Mouse (Mus musculus): ENCODE data around the gene Rsrc1. TPM values are rescaled to one million over a fixed set of nuclear protein-coding genes. Genes with fewer than 3 reads are reported as not detected.

The Rsrc1 gene
- polyA plus RNA-seq, 1 experiment from 2014 or later: 27.0 TPM

DNA sequence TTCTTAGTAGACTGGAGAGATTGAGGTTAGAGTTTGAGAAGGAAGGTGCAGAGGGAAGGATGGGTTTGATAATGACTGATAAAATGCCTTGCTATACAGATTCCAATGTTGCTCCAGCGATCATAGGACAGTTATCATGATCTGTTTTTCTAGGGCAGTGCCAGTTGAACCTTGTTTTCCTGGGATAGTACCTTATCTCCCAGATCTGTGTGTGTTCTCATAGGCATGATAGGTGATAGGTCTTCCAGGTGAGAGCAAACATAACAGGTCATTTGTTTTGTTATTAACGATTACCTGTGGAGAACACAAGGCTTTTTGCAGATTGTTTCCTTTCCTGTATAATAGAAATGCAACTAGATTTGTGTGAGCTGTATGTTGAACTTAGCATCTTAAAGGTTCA, 94.3 kb downstream of the Rsrc1 start:
- H3K9me3 ChIP-seq (ENCODE audit: control insufficient read depth, low read length): peaks cover 5% of the 10 kb centered on the region
- 91% methylated on average over 2 of the region's 2 CpGs for WGBS
- H3K4me3 ChIP-seq (ENCODE audit: control insufficient read depth in 1 of 2, insufficient read depth in 1 of 2, low read depth in 1 of 2, low read length in 2 of 2): no peak overlapping the region
- no peak overlapping the region for H3K27ac ChIP-seq (replicated peaks in 1 of 2; ENCODE audit: control insufficient read depth in 1 of 2, insufficient read depth in 1 of 2, low read depth in 2 of 2, low read length in 2 of 2)
- H3K36me3 ChIP-seq (ENCODE audit: control insufficient read depth, insufficient read depth, low read length): no peaks in the 10 kb centered on the region
- ATAC-seq (ENCODE audit: insufficient number of reproducible peaks, insufficient read depth, low FRiP score, low read depth): no peak
- no peaks in the 10 kb centered on the region for H3K27me3 ChIP-seq (ENCODE audit: control insufficient read depth, insufficient read depth, low read length)
- no peak overlapping the region for H3K9ac ChIP-seq (ENCODE audit: low read length)
- H3K4me2 ChIP-seq (ENCODE audit: low read length): no peak overlapping the region
- no peaks in the 10 kb centered on the region for H3K4me1 ChIP-seq (ENCODE audit: control insufficient read depth in 2 of 2, insufficient read depth in 2 of 2, low read length in 2 of 2)

DNA sequence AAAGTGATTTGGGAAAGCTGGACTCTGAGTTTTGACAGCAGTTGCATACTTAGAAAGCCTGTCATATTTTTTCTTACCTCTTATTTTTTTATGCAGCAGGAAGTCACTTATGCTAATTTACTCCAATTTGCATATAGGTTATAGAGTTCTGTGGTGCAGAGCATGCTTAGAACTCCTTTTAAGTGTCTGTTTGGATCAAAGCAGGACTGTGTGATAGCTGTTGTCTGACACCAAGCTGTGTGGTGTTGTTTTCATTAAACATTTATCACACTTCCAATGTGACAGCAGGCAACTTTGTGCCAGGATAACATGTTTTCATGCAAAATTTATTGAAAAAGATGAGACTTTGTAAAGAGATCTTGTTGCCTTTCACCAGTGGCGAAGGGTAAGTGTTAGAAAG, 103.6 kb downstream of the Rsrc1 start:
- Histone ChIP-seq H3K4me2 (ENCODE audit: low read length) (no peak overlapping the region), H3K36me3 (ENCODE audit: control insufficient read depth, insufficient read depth, low read length) (0 out of 2 replicates have a peak, but pooled peaks cover 3% of the 10 kb centered on the region), H3K4me3 (ENCODE audit: control insufficient read depth in 1 of 2, insufficient read depth in 1 of 2, low read depth in 1 of 2, low read length in 2 of 2) (no peak overlapping the region), H3K27ac (replicated peaks in 1 of 2; ENCODE audit: control insufficient read depth in 1 of 2, insufficient read depth in 1 of 2, low read depth in 2 of 2, low read length in 2 of 2) (no peak overlapping the region), H3K4me1 (ENCODE audit: control insufficient read depth in 2 of 2, insufficient read depth in 2 of 2, low read length in 2 of 2) (no peaks in the 10 kb centered on the region), H3K27me3 (ENCODE audit: control insufficient read depth, insufficient read depth, low read length) (no peaks in the 10 kb centered on the region), H3K9me3 (ENCODE audit: control insufficient read depth, low read length) (no peaks in the 10 kb centered on the region), H3K9ac (ENCODE audit: low read length) (no peak overlapping the region)
- no peak for ATAC-seq (ENCODE audit: insufficient number of reproducible peaks, insufficient read depth, low FRiP score, low read depth)
- 87% methylated on average over 1 of the region's 1 CpGs for WGBS

DNA sequence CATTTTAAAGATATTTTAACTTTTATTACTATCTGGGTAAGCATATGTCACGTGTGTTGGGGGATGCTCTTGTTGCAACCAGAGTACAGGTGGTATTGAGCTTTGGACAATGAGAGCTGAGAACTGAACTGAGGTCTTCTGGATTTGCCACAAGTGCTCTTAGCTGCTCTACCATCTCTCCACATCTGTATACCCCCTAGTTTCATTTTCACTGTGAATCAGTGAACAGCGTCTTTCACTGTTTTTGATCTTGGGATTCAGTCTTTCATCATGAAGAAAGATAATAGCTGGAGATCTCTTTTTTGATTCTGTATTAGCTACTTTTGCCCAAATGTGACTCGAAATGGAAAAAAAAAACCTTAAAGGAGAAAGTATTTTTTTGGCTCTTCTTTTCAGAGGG, 127.2 kb downstream of the Rsrc1 start:
- Histone ChIP-seq H3K9me3 (ENCODE audit: control insufficient read depth, low read length) (no peaks in the 10 kb centered on the region), H3K4me3 (ENCODE audit: control insufficient read depth in 1 of 2, insufficient read depth in 1 of 2, low read depth in 1 of 2, low read length in 2 of 2) (no peak overlapping the region), H3K4me1 (ENCODE audit: control insufficient read depth in 2 of 2, insufficient read depth in 2 of 2, low read length in 2 of 2) (no peaks in the 10 kb centered on the region), H3K9ac (ENCODE audit: low read length) (no peak overlapping the region), H3K4me2 (ENCODE audit: low read length) (no peak overlapping the region), H3K27me3 (ENCODE audit: control insufficient read depth, insufficient read depth, low read length) (no peaks in the 10 kb centered on the region), H3K27ac (replicated peaks in 1 of 2; ENCODE audit: control insufficient read depth in 1 of 2, insufficient read depth in 1 of 2, low read depth in 2 of 2, low read length in 2 of 2) (no peak overlapping the region), H3K36me3 (ENCODE audit: control insufficient read depth, insufficient read depth, low read length) (no peaks in the 10 kb centered on the region)
- ATAC-seq (ENCODE audit: insufficient number of reproducible peaks, insufficient read depth, low FRiP score, low read depth): no peak
- WGBS: 87% methylated on average over 3 of the region's 3 CpGs

GRCm38 (mm10) chr3:67116317-67116716, 135.1 kb downstream of the Rsrc1 start:
- no peaks in the 10 kb centered on the region for H3K36me3 ChIP-seq (ENCODE audit: control insufficient read depth, insufficient read depth, low read length)
- H3K9me3 ChIP-seq (ENCODE audit: control insufficient read depth, low read length): no peaks in the 10 kb centered on the region
- no peak overlapping the region for H3K9ac ChIP-seq (ENCODE audit: low read length)
- no peak overlapping the region for H3K4me3 ChIP-seq (ENCODE audit: control insufficient read depth in 1 of 2, insufficient read depth in 1 of 2, low read depth in 1 of 2, low read length in 2 of 2)
- no peak overlapping the region for H3K27ac ChIP-seq (replicated peaks in 1 of 2; ENCODE audit: control insufficient read depth in 1 of 2, insufficient read depth in 1 of 2, low read depth in 2 of 2, low read length in 2 of 2)
- peaks cover 0 to 2% of the 10 kb centered on the region in 2 experiments; a peak in 1 of 4 replicates for H3K4me1 ChIP-seq (ENCODE audit: control insufficient read depth in 2 of 2, insufficient read depth in 2 of 2, low read length in 2 of 2)
- H3K27me3 ChIP-seq (ENCODE audit: control insufficient read depth, insufficient read depth, low read length): no peaks in the 10 kb centered on the region
- ATAC-seq (ENCODE audit: insufficient number of reproducible peaks, insufficient read depth, low FRiP score, low read depth): no peak
- WGBS: 54% methylated on average over 4 of the region's 4 CpGs
- H3K4me2 ChIP-seq (ENCODE audit: low read length): no peak overlapping the region

DNA sequence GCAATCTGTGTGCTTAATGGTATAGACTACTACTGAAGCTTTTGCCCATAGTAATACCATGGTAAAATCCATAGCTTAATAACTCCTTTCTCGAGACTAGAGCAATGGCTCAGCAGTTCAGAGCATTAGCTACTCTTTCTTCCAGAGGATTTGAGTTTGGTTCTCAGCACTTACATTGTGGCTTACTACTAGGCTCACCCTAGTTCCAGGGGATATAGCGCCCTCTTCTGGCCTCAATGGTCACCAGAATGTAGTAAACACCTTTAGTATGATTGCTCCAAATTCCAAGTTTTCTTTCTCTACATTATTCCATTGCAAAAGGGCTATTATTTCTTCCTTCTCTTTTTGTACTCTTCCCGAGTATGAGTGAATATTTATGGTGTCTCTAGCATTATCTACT, 151.3 kb downstream of the Rsrc1 start:
- no peaks in the 10 kb centered on the region for H3K4me1 ChIP-seq (ENCODE audit: control insufficient read depth in 2 of 2, insufficient read depth in 2 of 2, low read length in 2 of 2)
- ATAC-seq (ENCODE audit: insufficient number of reproducible peaks, insufficient read depth, low FRiP score, low read depth): no peak
- WGBS: 72% methylated on average over 3 of the region's 3 CpGs

GRCm38 (mm10) chr3:67135749-67136375, 154.7 kb downstream of the Rsrc1 start:
- Histone ChIP-seq H3K27ac (replicated peaks in 1 of 2; ENCODE audit: control insufficient read depth in 1 of 2, insufficient read depth in 1 of 2, low read depth in 2 of 2, low read length in 2 of 2) (no peak overlapping the region), H3K9ac (ENCODE audit: low read length) (no peak overlapping the region), H3K4me3 (ENCODE audit: control insufficient read depth in 1 of 2, insufficient read depth in 1 of 2, low read depth in 1 of 2, low read length in 2 of 2) (no peak overlapping the region), H3K9me3 (ENCODE audit: control insufficient read depth, low read length) (no peaks in the 10 kb centered on the region), H3K4me1 (ENCODE audit: control insufficient read depth in 2 of 2, insufficient read depth in 2 of 2, low read length in 2 of 2) (no peaks in the 10 kb centered on the region), H3K4me2 (ENCODE audit: low read length) (no peak overlapping the region), H3K36me3 (ENCODE audit: control insufficient read depth, insufficient read depth, low read length) (no peaks in the 10 kb centered on the region), H3K27me3 (ENCODE audit: control insufficient read depth, insufficient read depth, low read length) (no peaks in the 10 kb centered on the region)
- WGBS: 65% methylated on average over 2 of the region's 2 CpGs
- ATAC-seq (ENCODE audit: insufficient number of reproducible peaks, insufficient read depth, low FRiP score, low read depth): no peak

More for the DNA sequence above, 151.3 kb downstream of the Rsrc1 start:
- Histone ChIP-seq H3K27ac (replicated peaks in 1 of 2; ENCODE audit: control insufficient read depth in 1 of 2, insufficient read depth in 1 of 2, low read depth in 2 of 2, low read length in 2 of 2) (no peak overlapping the region), H3K4me2 (ENCODE audit: low read length) (no peak overlapping the region), H3K4me3 (ENCODE audit: control insufficient read depth in 1 of 2, insufficient read depth in 1 of 2, low read depth in 1 of 2, low read length in 2 of 2) (no peak overlapping the region), H3K9ac (ENCODE audit: low read length) (no peak overlapping the region), H3K36me3 (ENCODE audit: control insufficient read depth, insufficient read depth, low read length) (no peaks in the 10 kb centered on the region), H3K9me3 (ENCODE audit: control insufficient read depth, low read length) (0 out of 2 replicates have a peak, but pooled peaks cover 4% of the 10 kb centered on the region), H3K27me3 (ENCODE audit: control insufficient read depth, insufficient read depth, low read length) (no peaks in the 10 kb centered on the region)

GRCm38 (mm10) chr3:67144952-67145351, 163.8 kb downstream of the Rsrc1 start:
- no peaks in the 10 kb centered on the region for H3K4me1 ChIP-seq (ENCODE audit: control insufficient read depth in 2 of 2, insufficient read depth in 2 of 2, low read length in 2 of 2)
- no peak for ATAC-seq (ENCODE audit: insufficient number of reproducible peaks, insufficient read depth, low FRiP score, low read depth)
- 82% methylated on average over 2 of the region's 2 CpGs for WGBS
- H3K4me3 ChIP-seq (ENCODE audit: control insufficient read depth in 1 of 2, insufficient read depth in 1 of 2, low read depth in 1 of 2, low read length in 2 of 2): no peak overlapping the region
- no peak overlapping the region for H3K9ac ChIP-seq (ENCODE audit: low read length)
- H3K27me3 ChIP-seq (ENCODE audit: control insufficient read depth, insufficient read depth, low read length): no peaks in the 10 kb centered on the region
- H3K36me3 ChIP-seq (ENCODE audit: control insufficient read depth, insufficient read depth, low read length): no peaks in the 10 kb centered on the region
- no peak overlapping the region for H3K27ac ChIP-seq (replicated peaks in 1 of 2; ENCODE audit: control insufficient read depth in 1 of 2, insufficient read depth in 1 of 2, low read depth in 2 of 2, low read length in 2 of 2)
- H3K9me3 ChIP-seq (ENCODE audit: control insufficient read depth, low read length): no peaks in the 10 kb centered on the region
- H3K4me2 ChIP-seq (ENCODE audit: low read length): no peak overlapping the region

DNA sequence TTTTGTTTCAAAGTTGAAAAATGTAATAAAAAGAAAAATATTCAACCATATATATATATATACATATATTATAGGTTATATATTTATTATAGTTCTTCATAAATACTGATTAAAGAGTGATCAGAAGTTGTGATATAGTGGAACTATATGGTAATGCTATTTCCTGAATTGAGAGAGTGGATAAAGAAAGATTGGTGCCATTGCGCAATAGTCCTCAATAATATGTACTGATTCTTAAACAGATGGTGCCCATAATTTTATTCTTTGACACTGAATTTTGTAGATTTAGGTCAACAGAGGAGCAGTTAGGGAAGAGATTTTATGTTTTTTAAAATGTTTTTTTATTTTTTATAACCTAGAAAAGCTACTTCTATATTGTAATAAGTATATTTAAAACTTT, 165.1 kb downstream of the Rsrc1 start:
- H3K27ac ChIP-seq (replicated peaks in 1 of 2; ENCODE audit: control insufficient read depth in 1 of 2, insufficient read depth in 1 of 2, low read depth in 2 of 2, low read length in 2 of 2): no peak overlapping the region
- no peak for ATAC-seq (ENCODE audit: insufficient number of reproducible peaks, insufficient read depth, low FRiP score, low read depth)
- H3K36me3 ChIP-seq (ENCODE audit: control insufficient read depth, insufficient read depth, low read length): no peaks in the 10 kb centered on the region
- no peak overlapping the region for H3K4me2 ChIP-seq (ENCODE audit: low read length)
- H3K4me3 ChIP-seq (ENCODE audit: control insufficient read depth in 1 of 2, insufficient read depth in 1 of 2, low read depth in 1 of 2, low read length in 2 of 2): no peak overlapping the region
- no peak overlapping the region for H3K9ac ChIP-seq (ENCODE audit: low read length)
- 94% methylated on average over 1 of the region's 1 CpGs for WGBS
- H3K9me3 ChIP-seq (ENCODE audit: control insufficient read depth, low read length): no peaks in the 10 kb centered on the region
- H3K4me1 ChIP-seq (ENCODE audit: control insufficient read depth in 2 of 2, insufficient read depth in 2 of 2, low read length in 2 of 2): no peaks in the 10 kb centered on the region
- H3K27me3 ChIP-seq (ENCODE audit: control insufficient read depth, insufficient read depth, low read length): no peaks in the 10 kb centered on the region
